Mouse (Mus musculus): ENCODE measurements around the gene Efna5. TPM values are rescaled to one million over a fixed set of nuclear protein-coding genes. Genes with fewer than 3 reads are reported as not detected.

Gene Efna5
- polyA plus RNA-seq, 1 experiment from 2014 or later = 59.8 TPM

DNA sequence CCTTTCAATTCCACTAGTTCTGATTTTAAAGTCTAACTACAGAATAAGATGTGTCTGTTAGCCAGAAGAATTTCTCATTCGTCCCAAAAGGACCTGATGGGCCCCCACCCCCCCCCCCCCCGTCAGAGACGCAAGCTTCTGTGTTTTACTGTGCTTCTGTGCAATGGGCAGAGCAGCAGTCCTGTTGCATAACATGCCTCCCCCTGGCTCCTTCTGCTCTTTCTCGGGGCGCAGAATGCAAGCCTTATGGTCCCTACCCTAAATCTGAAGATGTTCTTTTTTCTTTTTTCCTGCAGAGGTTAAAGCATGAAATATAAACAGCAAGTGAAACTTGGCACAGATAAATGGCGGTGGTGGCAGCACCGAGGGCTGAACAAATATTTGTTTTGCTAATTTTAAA lies 224.5 kb downstream of the Efna5 start:
- no peaks in the 10 kb centered on the region for H3K27me3 ChIP-seq (replicated peaks)
- WGBS = 74% methylated on average over 7 of the region's 7 CpGs
- peaks cover 40% of the 10 kb centered on the region for H3K4me1 ChIP-seq
- H3K4me2 ChIP-seq = no peak overlapping the region
- no peak overlapping the region for H3K4me3 ChIP-seq
- ATAC-seq (replicated peaks) = no peak
- H3K9ac ChIP-seq = no peak overlapping the region
- no peaks in the 10 kb centered on the region for H3K9me3 ChIP-seq
- H3K27ac ChIP-seq = no peak overlapping the region
- H3K36me3 ChIP-seq (replicated peaks) = no peaks in the 10 kb centered on the region

DNA sequence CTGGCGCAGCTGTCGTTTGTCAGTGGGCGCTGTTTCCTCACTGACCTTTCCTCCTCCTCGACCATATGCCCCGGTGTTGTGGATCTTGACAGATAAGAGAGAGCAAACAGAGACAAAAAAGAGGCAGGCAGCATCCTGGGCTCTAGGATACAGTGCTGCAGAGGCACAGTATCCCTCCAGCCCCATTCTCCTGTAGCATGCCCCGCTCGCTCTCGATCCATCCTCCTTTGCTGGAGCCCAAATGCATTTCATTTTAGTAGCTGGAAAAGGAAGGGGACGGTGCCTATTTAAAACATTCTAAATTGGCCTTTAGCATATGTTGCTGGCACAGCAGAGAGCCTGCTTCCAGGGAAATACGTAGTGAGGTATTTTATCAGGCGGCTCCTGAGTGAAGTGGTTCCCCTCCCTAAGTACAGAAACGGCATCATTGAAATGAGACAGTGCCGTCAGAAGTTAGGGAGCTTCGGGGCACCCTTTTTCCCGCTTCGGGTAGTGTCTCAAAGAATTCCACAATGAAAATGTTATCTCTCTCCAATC lies 225.2 kb downstream of the Efna5 start:
- Histone ChIP-seq H3K4me2 (no peak overlapping the region), H3K27ac (no peak overlapping the region), H3K4me1 (peaks cover 40% of the 10 kb centered on the region), H3K4me3 (no peak overlapping the region), H3K9ac (no peak overlapping the region), H3K27me3 (replicated peaks) (no peaks in the 10 kb centered on the region), H3K9me3 (no peaks in the 10 kb centered on the region), H3K36me3 (replicated peaks) (no peaks in the 10 kb centered on the region)
- WGBS = 63% methylated on average over 16 of the region's 16 CpGs
- ATAC-seq (replicated peaks) = no peak

DNA sequence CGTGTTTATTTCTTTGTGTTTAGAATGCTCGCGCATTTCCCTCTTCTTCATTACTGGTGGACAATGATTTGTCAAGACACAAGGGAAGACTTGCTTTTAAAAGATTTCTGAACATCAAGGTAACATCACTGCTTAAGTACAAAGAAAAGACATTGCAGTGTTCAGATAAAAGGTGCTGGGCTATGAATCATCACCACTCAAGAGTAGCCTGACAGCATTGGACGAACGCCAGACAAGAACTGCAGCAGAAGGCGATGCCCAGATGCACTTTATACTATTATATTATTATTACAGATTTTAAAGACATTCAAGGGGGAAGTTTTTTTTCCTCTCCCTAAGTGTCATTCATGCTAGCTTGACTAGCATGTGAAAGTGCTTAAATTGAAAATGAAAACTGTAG lies 228.7 kb downstream of the Efna5 start:
- Histone ChIP-seq H3K36me3 (replicated peaks) (no peaks in the 10 kb centered on the region), H3K4me3 (no peak overlapping the region), H3K27ac (no peak overlapping the region), H3K4me1 (peaks cover 17% of the 10 kb centered on the region), H3K9ac (no peak overlapping the region), H3K9me3 (no peaks in the 10 kb centered on the region), H3K4me2 (no peak overlapping the region), H3K27me3 (replicated peaks) (no peaks in the 10 kb centered on the region)
- 65% methylated on average over 6 of the region's 6 CpGs for WGBS
- ATAC-seq (replicated peaks) = no peak

DNA sequence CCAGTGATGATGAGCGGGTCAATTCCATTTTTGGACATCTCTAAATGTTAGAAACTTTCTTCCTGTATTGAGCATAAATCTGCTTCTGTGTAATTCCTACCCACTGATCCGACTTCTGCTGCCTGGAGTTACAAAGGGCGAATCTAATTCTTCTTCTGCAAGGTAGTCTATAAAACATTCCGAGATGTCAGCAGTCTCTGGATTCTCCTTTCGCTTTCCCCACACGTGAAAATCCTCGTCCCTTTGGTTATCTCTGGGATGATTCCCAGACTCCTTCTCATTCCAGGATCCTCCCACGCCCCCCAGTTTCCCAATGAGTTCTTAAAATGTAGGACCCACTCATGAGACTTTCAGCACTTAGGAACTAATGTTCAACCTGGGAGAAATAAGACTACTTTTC lies 229.4 kb downstream of the Efna5 start:
- 85% methylated on average over 8 of the region's 8 CpGs for WGBS
- Histone ChIP-seq H3K4me1 (peaks cover 12% of the 10 kb centered on the region), H3K4me2 (no peak overlapping the region), H3K27me3 (replicated peaks) (no peaks in the 10 kb centered on the region), H3K36me3 (replicated peaks) (no peaks in the 10 kb centered on the region), H3K27ac (no peak overlapping the region), H3K4me3 (no peak overlapping the region), H3K9me3 (no peaks in the 10 kb centered on the region), H3K9ac (no peak overlapping the region)
- ATAC-seq (replicated peaks) = no peak

DNA sequence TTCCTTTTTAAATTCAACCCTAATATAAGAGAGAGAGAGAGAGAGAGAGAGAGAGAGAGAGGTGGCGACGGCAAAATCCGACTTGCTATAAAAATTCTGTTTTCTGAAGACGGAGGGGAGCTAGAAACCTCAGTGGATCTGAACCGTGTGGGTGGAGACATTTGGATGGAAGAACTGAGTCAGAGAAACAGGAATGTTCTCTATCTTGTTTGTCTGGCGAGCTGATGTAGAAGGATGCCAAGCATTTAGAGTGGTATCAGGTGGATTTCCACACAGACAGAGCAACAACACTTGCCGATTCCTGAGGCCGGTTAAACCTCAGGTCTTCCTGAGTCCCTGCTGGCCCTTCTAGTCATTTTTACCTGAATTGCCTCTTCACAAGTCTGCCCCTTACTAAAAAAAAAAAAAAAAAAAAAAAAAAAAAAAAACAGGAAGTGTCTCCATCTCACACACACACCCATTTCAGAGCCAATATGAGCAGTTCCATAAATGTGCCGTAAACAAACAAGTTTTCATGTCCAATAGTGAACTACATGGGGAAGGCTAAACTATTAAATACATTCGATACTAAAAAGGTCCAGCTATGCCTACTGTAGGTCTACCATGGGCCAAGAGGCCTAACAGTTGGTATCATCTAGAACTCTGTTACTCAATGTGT lies 231.7 kb downstream of the Efna5 start:
- Histone ChIP-seq H3K4me3 (no peak overlapping the region), H3K27ac (no peak overlapping the region), H3K9me3 (no peaks in the 10 kb centered on the region), H3K4me1 (0 out of 2 replicates have a peak, but pooled peaks cover 2% of the 10 kb centered on the region), H3K36me3 (replicated peaks) (no peaks in the 10 kb centered on the region), H3K9ac (no peak overlapping the region), H3K27me3 (replicated peaks) (no peaks in the 10 kb centered on the region), H3K4me2 (no peak overlapping the region)
- WGBS = 93% methylated on average over 10 of the region's 10 CpGs
- no peak for ATAC-seq (replicated peaks)

DNA sequence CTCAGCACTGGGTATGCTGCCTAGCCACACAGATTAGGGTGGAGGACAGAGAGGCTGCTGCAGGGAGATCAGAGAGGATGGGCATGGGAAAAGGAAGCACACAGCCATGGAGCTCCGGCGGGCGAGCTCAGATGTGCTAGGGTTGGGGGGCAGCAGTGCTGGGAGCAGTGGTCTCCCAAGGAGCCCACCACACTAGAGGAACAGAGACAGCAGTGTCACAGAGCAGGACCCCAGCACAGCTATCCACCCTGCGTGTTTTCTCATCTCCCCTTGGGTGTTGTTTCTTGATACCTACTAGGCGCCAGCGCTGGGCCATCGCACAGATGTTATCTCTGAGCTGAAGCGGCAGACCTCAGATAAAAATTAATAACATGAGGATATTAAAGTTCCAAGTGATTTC lies 234.3 kb downstream of the Efna5 start:
- WGBS = 88% methylated on average over 8 of the region's 8 CpGs

DNA sequence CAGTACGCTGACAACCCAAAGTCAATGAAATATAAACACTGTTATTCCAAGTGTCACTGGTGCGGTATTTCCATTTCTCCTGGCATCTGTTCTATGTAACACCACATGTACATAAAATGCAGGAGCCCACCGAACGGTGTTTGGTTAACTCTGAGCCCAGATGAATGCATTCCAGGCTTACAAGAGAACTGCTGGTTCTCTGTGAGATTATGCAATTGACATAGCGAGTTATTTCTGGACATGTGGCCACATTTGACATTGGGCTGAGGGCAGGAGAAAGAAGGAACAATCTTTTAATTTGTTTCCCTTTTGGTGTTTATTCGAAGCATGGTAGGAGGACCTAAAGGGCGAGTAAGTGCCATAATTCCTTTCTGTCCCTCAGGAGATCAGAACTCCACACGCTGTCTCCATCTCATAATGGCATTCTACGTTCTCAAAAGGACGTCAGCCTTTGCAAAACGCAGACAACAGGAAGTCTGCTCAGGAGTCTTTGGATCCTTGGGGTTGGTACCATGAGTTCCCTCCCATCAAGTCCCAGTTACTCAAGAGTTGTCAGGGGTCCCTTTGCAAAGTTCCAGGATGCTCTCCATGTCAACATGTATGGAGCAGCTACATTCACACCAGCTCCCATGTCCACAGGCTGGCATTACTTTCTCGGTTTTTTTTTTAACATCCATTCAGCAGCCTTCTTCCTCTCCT lies 238.5 kb downstream of the Efna5 start:
- ATAC-seq (replicated peaks) = no peak
- Histone ChIP-seq H3K27ac (no peak overlapping the region), H3K27me3 (replicated peaks) (no peaks in the 10 kb centered on the region), H3K9ac (no peak overlapping the region), H3K4me3 (no peak overlapping the region), H3K9me3 (no peaks in the 10 kb centered on the region), H3K36me3 (replicated peaks) (no peaks in the 10 kb centered on the region), H3K4me1 (0 out of 2 replicates have a peak, but pooled peaks cover 2% of the 10 kb centered on the region), H3K4me2 (no peak overlapping the region)
- WGBS = 73% methylated on average over 12 of the region's 12 CpGs

More for the DNA sequence above, 234.3 kb downstream of the Efna5 start:
- H3K36me3 ChIP-seq (replicated peaks) = no peaks in the 10 kb centered on the region
- no peaks in the 10 kb centered on the region for H3K27me3 ChIP-seq (replicated peaks)
- H3K4me2 ChIP-seq = no peak overlapping the region
- H3K9me3 ChIP-seq = no peaks in the 10 kb centered on the region
- H3K9ac ChIP-seq = no peak overlapping the region
- no peak overlapping the region for H3K27ac ChIP-seq
- peak; percentile 54; the same call in 1 of the 2 replicates for ATAC-seq (replicated peaks)
- no peak overlapping the region for H3K4me3 ChIP-seq
- 0 out of 2 replicates have a peak, but pooled peaks cover 2% of the 10 kb centered on the region for H3K4me1 ChIP-seq

DNA sequence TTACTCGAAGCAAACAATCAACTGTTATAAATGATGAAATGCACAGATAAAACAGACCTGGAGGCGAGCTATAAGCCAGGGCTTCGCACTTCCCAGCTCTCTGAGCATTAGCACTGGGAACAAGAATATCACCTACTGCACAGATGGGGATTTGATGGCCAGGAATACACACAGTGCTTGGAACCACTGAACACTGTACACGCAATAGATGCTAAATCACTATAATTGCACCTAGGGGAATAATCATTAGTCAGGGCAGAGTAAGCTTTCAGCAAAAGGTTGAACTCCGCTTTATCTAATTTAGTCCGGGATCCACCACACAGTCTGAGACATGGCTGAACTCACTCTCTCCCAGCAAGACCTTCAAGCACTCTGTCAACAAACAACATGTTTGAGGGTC lies 240.5 kb downstream of the Efna5 start:
- H3K9me3 ChIP-seq = no peaks in the 10 kb centered on the region
- no peaks in the 10 kb centered on the region for H3K27me3 ChIP-seq (replicated peaks)
- 75% methylated on average over 6 of the region's 6 CpGs for WGBS
- H3K4me2 ChIP-seq = no peak overlapping the region
- no peaks in the 10 kb centered on the region for H3K36me3 ChIP-seq (replicated peaks)
- ATAC-seq (replicated peaks) = no peak
- no peak overlapping the region for H3K4me3 ChIP-seq
- no peaks in the 10 kb centered on the region for H3K4me1 ChIP-seq
- no peak overlapping the region for H3K9ac ChIP-seq
- H3K27ac ChIP-seq = no peak overlapping the region

DNA sequence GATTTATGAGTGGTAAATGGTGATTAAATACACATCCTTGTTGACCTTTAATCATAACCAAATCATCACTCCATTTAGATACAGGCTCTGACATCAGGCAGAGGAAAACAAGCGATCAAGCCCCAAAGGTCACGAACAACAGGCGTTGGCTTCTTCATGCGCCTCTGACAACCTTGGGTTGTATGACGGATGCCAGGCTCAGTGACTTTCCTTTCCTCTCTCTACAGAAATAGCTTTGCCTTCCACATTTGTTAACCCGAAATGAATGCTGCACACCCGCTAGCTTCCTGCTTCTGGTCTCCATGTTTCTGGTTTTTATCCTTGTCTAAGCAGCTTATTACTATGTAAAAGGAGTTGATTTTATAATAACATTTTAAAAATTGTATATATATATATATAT lies 244.2 kb downstream of the Efna5 start:
- no peaks in the 10 kb centered on the region for H3K9me3 ChIP-seq
- no peak overlapping the region for H3K4me2 ChIP-seq
- no peak overlapping the region for H3K4me3 ChIP-seq
- ATAC-seq (replicated peaks) = no peak
- H3K9ac ChIP-seq = no peak overlapping the region
- H3K36me3 ChIP-seq (replicated peaks) = no peaks in the 10 kb centered on the region
- H3K27ac ChIP-seq = no peak overlapping the region
- 93% methylated on average over 7 of the region's 7 CpGs for WGBS
- H3K27me3 ChIP-seq (replicated peaks) = no peaks in the 10 kb centered on the region
- H3K4me1 ChIP-seq = no peaks in the 10 kb centered on the region

DNA sequence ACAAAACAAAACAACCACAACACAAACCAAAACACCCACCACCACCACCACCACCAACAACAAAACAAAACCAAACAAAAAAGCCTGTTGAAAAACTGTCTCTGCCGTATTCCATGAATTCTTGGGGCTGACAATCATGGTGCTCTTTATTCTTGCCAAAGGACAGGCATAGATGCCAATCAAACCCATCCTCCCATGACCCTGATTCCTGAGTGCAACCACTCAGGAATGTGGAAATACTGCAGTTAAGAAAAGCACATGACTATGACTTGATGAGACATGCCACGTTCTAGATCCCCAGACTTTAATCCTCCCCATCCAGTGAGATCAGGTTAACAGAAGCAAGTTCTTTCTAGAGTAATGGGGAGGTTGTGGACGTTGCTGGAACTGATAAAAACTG lies 246.2 kb downstream of the Efna5 start:
- ATAC-seq (replicated peaks) = no peak
- Histone ChIP-seq H3K27ac (no peak overlapping the region), H3K4me3 (no peak overlapping the region), H3K4me2 (no peak overlapping the region), H3K9me3 (no peaks in the 10 kb centered on the region), H3K4me1 (no peaks in the 10 kb centered on the region), H3K36me3 (replicated peaks) (no peaks in the 10 kb centered on the region), H3K9ac (no peak overlapping the region), H3K27me3 (replicated peaks) (no peaks in the 10 kb centered on the region)
- 73% methylated on average over 3 of the region's 3 CpGs for WGBS

DNA sequence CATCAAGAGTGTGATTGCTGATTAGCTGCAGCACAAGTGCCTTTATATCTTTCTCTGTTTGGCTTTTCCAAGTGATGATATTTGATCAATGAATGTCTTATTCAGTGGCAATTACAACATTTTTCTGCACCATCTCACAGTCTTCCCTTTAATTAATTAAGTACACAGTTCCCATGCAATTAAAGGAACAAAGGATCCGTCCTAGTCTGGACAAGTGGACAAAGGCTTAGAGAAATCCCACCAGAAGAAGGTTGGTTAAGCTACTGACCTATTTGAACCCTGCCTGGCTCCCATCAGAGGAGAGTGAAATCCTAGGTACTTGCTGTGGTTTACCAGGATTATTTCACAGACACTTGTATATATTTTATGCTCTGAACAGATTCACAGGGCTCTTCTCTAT lies 252.6 kb downstream of the Efna5 start:
- H3K27me3 ChIP-seq (replicated peaks) = no peaks in the 10 kb centered on the region
- no peak for ATAC-seq (replicated peaks)
- no peaks in the 10 kb centered on the region for H3K36me3 ChIP-seq (replicated peaks)
- peaks cover 22% of the 10 kb centered on the region for H3K4me1 ChIP-seq
- H3K9ac ChIP-seq = no peak overlapping the region
- no peaks in the 10 kb centered on the region for H3K9me3 ChIP-seq
- no peak overlapping the region for H3K4me2 ChIP-seq
- H3K27ac ChIP-seq = no peak overlapping the region
- WGBS = 40% methylated on average over 1 of the region's 1 CpGs
- H3K4me3 ChIP-seq = no peak overlapping the region

DNA sequence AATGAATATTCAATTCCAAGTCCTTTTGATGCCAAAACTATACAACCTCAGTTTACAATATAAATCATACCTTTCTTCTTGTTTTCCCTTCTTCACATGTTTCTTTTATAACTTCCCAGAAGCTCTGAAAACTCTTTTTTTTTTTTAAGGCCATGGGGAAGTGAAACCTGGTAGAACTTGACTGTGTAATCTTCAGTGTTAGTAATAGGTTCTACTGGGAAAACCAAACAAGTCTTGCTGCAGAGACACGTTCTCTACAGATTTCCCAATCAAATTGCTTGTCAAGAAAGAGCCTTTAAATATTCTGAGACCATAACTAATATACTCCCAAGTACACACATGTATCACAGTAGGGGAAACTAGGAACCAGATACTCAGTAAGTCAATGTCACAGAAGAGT lies 253.6 kb downstream of the Efna5 start:
- Histone ChIP-seq H3K27ac (no peak overlapping the region), H3K27me3 (replicated peaks) (no peaks in the 10 kb centered on the region), H3K36me3 (replicated peaks) (no peaks in the 10 kb centered on the region), H3K4me1 (peaks cover 22% of the 10 kb centered on the region), H3K9ac (no peak overlapping the region), H3K4me3 (no peak overlapping the region), H3K4me2 (no peak overlapping the region), H3K9me3 (no peaks in the 10 kb centered on the region)
- ATAC-seq (replicated peaks) = no peak
- 80% methylated on average over 1 of the region's 1 CpGs for WGBS

DNA sequence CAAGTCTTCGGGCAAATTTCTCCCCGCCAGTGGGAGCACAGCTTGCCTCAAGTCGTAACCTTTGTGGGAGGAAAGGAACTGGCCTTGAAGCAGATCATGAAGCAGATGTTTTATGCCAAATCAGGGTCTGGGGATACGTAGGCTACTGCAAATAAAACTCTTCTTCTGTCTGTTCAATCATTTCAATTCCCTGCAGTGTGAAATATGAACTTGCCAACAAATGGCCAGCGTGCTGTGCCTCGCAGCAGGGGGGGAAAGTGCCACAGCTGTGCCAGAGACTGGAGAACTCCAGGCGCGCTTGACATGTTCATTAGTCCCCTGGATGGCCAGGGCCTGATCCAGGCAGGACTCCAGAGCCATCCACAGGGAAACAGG lies 255.5 kb downstream of the Efna5 start:
- H3K36me3 ChIP-seq (replicated peaks) = no peaks in the 10 kb centered on the region
- peaks cover 22% of the 10 kb centered on the region for H3K4me1 ChIP-seq
- WGBS = 41% methylated on average over 8 of the region's 8 CpGs
- no peak overlapping the region for H3K4me2 ChIP-seq
- H3K27me3 ChIP-seq (replicated peaks) = no peaks in the 10 kb centered on the region
- no peak overlapping the region for H3K4me3 ChIP-seq
- peak; percentile 56 for ATAC-seq (replicated peaks)
- H3K9me3 ChIP-seq = no peaks in the 10 kb centered on the region
- H3K9ac ChIP-seq = no peak overlapping the region
- H3K27ac ChIP-seq = 0 out of 2 replicates have a peak overlapping the region, but pooled peaks have one; percentile 4

All from midbrain, embryonic 15.5 days (tissue).